9 mouse cellular contexts compared by ENCODE assay signal in genomic region chr1:139156397-139156796, GRCm38 (mm10).
DNase-seq lines count a peak whose midpoint lies in the region; TF ChIP-seq lines count a peak whose summit lies in the region.
"Had no signal": no experiment of that assay in that cellular context is flagged by ENCODE, and none has a peak within 500 bp of the region (broad histone marks: within the 10 kb centered on the region; RNA-seq: fewer than 3 reads in every experiment).

No protein-coding gene starts in this region.

- H3K27me3 ChIP-seq in E14TG2a.4 (ENCODE audit: insufficient read depth, low read length) = no peaks in the 10 kb centered on the region
- H3K27me3 ChIP-seq: neural tube, embryonic 13.5 days had no signal

- peak; percentile 28 to 46 for DNase-seq in cerebellum, postnatal 10 days
- DNase-seq in cerebellum, postnatal 4 days (ENCODE audit: low spot score in 2 of 2) = no peak
- DNase-seq in left cerebral cortex, adult 11 months (ENCODE audit: low spot score) = peak; percentile 17
- DNase-seq in left cerebral cortex, postnatal 36 days (ENCODE audit: low spot score in 2 of 2) = no peak
- DNase-seq in embryo, embryonic 10.5 days (ENCODE audit: low spot score) = peak; percentile 70
- DNase-seq in skeletal muscle tissue, adult 2 months (ENCODE audit: low read depth, low spot score) = peak; percentile 19
- no peak for DNase-seq in urinary bladder, postnatal 14 days (ENCODE audit: low spot score)

- no peaks in the 10 kb centered on the region for H3K36me3 ChIP-seq in E14TG2a.4 (ENCODE audit: insufficient read depth, low read length)
- H3K36me3 ChIP-seq: neural tube, embryonic 13.5 days had no signal

- peak; percentile 79 for TF ChIP-seq CTCF in E14TG2a.4 (conservative IDR thresholded peaks at IDR 0.05; ENCODE audit: low read length)

- no peak overlapping the region for H3K4me3 ChIP-seq in E14TG2a.4 (replicated peaks; ENCODE audit: low read length)
- H3K4me3 ChIP-seq: neural tube, embryonic 13.5 days had no signal

- no peaks in the 10 kb centered on the region for H3K9me3 ChIP-seq in E14TG2a.4 (ENCODE audit: low read length)
- H3K9me3 ChIP-seq: neural tube, embryonic 13.5 days had no signal

- H3K4me1 ChIP-seq in E14TG2a.4 (replicated peaks; ENCODE audit: low read depth, low read length) = no peaks in the 10 kb centered on the region
- H3K4me1 ChIP-seq: neural tube, embryonic 13.5 days had no signal

- intact Hi-C loops in left cerebral cortex, postnatal 36 days (cut with DNase I) = loop anchor here (2.0 to 10.0 kb wide), 4 partner anchors 192 to 830 kb away; partner anchors contain the start of gene Dennd1b

Comparison
In these comparisons a context has a peak if more than half of its experiments do, and no peak if none do; other contexts are left out.
1. DNase-seq: peak in cerebellum, postnatal 10 days (2 of 2), left cerebral cortex, adult 11 months (single experiment), embryo, embryonic 10.5 days (single experiment) and skeletal muscle tissue, adult 2 months (single experiment); none in cerebellum, postnatal 4 days (0 of 2), left cerebral cortex, postnatal 36 days (0 of 2) and urinary bladder, postnatal 14 days (single experiment).